Mouse (Mus musculus): Measurements from ENCODE around the gene Rasgrp3.

- TF ChIP-seq POLR2A (IDR thresholded peaks at IDR 0.05; ENCODE audit: insufficient read length, low read depth), result no peak
- no peak for TF ChIP-seq E2F4 (IDR thresholded peaks at IDR 0.05; ENCODE audit: insufficient read depth)
- no peak for TF ChIP-seq MYOD1 (IDR thresholded peaks at IDR 0.05; ENCODE audit: control insufficient read depth in 1 of 3, insufficient read length in 2 of 3, low read depth in 2 of 3)
- no peak for TF ChIP-seq REST (IDR thresholded peaks at IDR 0.05; ENCODE audit: insufficient read depth, insufficient read length)
- no peak for TF ChIP-seq CEBPB (IDR thresholded peaks at IDR 0.05; ENCODE audit: insufficient read depth, poor library complexity, severe bottlenecking)
- no peak for TF ChIP-seq MAX (IDR thresholded peaks at IDR 0.05; ENCODE audit: low read depth)
- no peak for TF ChIP-seq USF1 (IDR thresholded peaks at IDR 0.05; ENCODE audit: low read depth)
- no peak for TF ChIP-seq SRF (IDR thresholded peaks at IDR 0.05; ENCODE audit: control insufficient read depth, insufficient read length, low read depth)
- no peak for TF ChIP-seq TCF12 (IDR thresholded peaks at IDR 0.05; ENCODE audit: insufficient read depth, poor library complexity, severe bottlenecking)
These were observed 28.8 kb downstream of the Rasgrp3 start for GRCm38 (mm10) chr17:75464331-75464982.
